Mouse (Mus musculus) erythroblast, embryonic 14.5 days (primary cell): Measurements from ENCODE around the gene Gas2. TPM values are rescaled to one million over a fixed set of nuclear protein-coding genes. Genes with fewer than 3 reads are reported as not detected.

ENCODE experiments used
- H3K27me3 ChIP-seq: 2 replicates; pipeline ENCODE4 v1.6.1; 2012; ENCODE audit warnings: inconsistent platforms; ENCODE audit not compliant: control insufficient read depth
- H3K36me3 ChIP-seq: 2 replicates; pipeline ENCODE4 v1.6.1; 2012; ENCODE audit warnings: mild to moderate bottlenecking, inconsistent platforms; ENCODE audit not compliant: control insufficient read depth
- H3K4me1 ChIP-seq: 2 replicates; pipeline ENCODE4 v1.6.1; 2012; ENCODE audit warnings: inconsistent platforms; ENCODE audit not compliant: control insufficient read depth
- H3K4me3 ChIP-seq: replicated peaks from 2 replicates; pipeline ENCODE3; 2012; ENCODE audit warnings: moderate library complexity, mild to moderate bottlenecking, inconsistent platforms
- H3K9me3 ChIP-seq: 2 replicates; pipeline ENCODE4 v1.6.1; 2012; ENCODE audit warnings: low read length, inconsistent platforms, mixed read lengths; ENCODE audit not compliant: control insufficient read depth
- GATA1 ChIP-seq: IDR thresholded peaks from 2 replicates; pipeline ENCODE4 v1.6.1; 2012; ENCODE audit warnings: low read length, inconsistent platforms, mixed read lengths
- TAL1 ChIP-seq: IDR thresholded peaks from 3 replicates; pipeline ENCODE4 v1.6.1; 2012; ENCODE audit warnings: low read length, inconsistent platforms, mixed read lengths
- polyA plus RNA-seq: library from polyadenylated mRNA; stranded (reverse); fragments of >175 nt; gene quantifications from 2 replicates; pipeline ENCODE4 v1.2.3, GENCODE M21; 2012

Gene Gas2
- polyA plus RNA-seq, 1 experiment: 0.27 TPM

DNA sequence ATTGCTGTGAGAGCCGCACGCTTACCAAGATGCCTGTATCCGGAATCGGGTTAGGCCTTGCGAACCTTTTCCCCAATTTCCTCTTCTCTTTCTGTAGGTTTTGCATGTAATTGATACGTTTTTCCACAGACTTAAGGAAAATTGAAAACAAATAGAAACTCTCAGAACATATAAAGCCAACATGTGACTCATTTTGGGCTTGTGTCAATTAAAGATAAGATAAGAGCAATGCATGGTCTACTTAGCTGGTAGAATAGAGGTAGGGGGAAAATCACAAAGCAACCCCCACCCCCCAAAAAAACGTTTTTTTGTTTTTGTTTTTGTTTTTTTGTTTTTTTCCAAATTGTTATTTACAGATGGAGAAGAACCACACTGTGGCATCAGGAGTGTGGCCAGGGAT is 151.6 kb downstream of the Gas2 start:
- Histone ChIP-seq H3K4me1 (peaks cover 3% of the 10 kb centered on the region), H3K27me3 (peaks cover 3% of the 10 kb centered on the region), H3K4me3 (no peak overlapping the region), H3K36me3 (no peaks in the 10 kb centered on the region), H3K9me3 (no peaks in the 10 kb centered on the region)
- TF ChIP-seq GATA1: no peak
- TF ChIP-seq TAL1: no peak

DNA sequence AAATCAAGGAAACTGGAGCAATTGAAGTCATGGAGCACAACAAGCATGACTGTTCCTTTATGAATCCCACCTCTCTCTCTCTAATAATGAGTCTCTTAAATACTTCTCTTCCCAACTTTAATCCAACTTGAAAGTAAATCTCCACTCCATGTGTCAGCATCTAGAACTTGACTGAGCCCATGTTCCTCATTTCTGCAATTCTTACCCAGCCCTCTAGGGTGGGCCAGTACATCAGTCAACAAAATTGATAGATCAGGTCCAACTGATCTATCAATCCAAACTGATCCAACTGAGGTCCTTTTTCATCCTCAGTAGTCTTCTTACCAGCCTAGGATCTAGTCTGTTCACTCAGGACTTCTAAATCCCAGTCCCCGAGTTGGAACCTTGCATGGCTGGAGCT is 153.4 kb downstream of the Gas2 start:
- Histone ChIP-seq H3K9me3 (no peaks in the 10 kb centered on the region), H3K27me3 (no peaks in the 10 kb centered on the region), H3K4me3 (no peak overlapping the region), H3K4me1 (peaks cover 3% of the 10 kb centered on the region; the same call in 1 of the 2 replicates), H3K36me3 (no peaks in the 10 kb centered on the region)
- TF ChIP-seq GATA1 (no peak), TAL1 (no peak)

DNA sequence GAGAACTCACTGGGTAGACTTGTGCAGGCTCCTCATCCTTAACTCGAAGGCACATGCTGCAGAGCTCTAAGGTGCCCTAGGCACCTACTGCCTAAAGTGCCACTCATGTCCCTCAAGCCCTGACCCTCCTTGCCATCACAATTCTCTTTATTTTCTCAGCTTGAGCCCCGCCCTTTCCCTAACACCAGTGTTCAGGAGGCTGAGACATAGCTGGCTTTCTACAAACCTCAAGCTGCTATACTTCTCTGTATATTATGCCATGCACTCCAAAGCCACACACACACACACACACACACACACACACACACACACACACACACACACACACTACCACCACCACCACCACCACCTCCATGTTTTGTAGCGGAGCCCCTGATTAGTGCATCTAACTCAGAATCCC is 153.8 kb downstream of the Gas2 start, which contains the start of gene 1700015G11Rik:
Gene 1700015G11Rik (minus strand): TSS at position 101 of the 400 bp plus-strand sequence.
- no peaks in the 10 kb centered on the region for H3K36me3 ChIP-seq
- no peaks in the 10 kb centered on the region for H3K27me3 ChIP-seq
- H3K4me3 ChIP-seq: no peak within 1 kb of the TSS
- no peaks in the 10 kb centered on the region for H3K9me3 ChIP-seq
- TF ChIP-seq TAL1 (no peak), GATA1 (no peak)
- peaks cover 3% of the 10 kb centered on the region; the same call in 1 of the 2 replicates for H3K4me1 ChIP-seq

DNA sequence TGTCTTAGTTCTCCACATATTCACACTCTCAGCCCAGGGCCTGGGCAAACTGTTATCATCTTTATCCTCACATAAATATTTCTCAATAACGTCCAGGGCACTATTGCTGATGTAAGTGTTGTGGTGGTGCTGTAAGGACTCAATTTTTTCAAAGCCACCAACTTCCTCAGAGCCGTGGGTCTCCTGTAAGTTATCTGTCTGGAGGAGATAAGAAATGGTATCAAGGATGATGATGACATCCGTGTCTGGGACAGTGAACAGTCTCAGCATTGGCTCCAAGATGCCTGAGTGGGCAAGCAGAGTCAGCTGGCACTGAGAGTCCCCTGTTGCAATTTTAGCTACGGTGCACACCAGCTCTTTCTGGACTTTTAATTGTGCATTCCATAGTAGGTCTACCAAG is 160.2 kb downstream of the Gas2 start:
- Histone ChIP-seq H3K4me3 (no peak overlapping the region), H3K27me3 (no peaks in the 10 kb centered on the region), H3K9me3 (no peaks in the 10 kb centered on the region), H3K4me1 (no peaks in the 10 kb centered on the region), H3K36me3 (no peaks in the 10 kb centered on the region)
- TF ChIP-seq GATA1 (no peak), TAL1 (no peak)

DNA sequence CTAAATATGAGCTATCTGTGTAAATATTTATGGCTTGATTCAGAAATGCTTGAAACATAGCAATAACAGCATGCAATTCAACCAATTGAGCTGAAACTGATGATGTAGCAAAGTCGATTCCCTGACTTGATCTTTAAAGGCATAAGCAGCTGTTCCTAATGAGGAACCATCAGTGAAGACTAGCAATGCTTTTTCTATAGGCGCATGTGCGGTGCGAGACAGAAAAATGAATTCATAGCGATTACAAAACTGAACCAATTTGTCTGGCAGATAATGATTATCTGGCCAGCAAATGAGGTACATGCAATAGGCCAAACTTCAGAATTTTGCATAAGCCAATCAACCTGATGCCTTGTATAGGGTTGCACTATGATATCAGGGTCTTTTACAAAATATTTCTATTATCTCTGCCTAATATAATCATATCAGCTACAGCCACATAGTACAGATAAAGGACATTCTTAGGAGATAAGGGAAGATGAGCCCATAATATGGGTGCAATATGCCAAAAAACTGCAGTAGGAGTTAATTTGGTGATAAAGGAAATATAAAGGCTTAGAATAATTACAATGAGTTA is 162.3 kb downstream of the Gas2 start:
- TF ChIP-seq GATA1 (no peak), TAL1 (no peak)
- Histone ChIP-seq H3K27me3 (no peaks in the 10 kb centered on the region), H3K4me1 (no peaks in the 10 kb centered on the region), H3K36me3 (no peaks in the 10 kb centered on the region), H3K4me3 (no peak overlapping the region), H3K9me3 (no peaks in the 10 kb centered on the region)

DNA sequence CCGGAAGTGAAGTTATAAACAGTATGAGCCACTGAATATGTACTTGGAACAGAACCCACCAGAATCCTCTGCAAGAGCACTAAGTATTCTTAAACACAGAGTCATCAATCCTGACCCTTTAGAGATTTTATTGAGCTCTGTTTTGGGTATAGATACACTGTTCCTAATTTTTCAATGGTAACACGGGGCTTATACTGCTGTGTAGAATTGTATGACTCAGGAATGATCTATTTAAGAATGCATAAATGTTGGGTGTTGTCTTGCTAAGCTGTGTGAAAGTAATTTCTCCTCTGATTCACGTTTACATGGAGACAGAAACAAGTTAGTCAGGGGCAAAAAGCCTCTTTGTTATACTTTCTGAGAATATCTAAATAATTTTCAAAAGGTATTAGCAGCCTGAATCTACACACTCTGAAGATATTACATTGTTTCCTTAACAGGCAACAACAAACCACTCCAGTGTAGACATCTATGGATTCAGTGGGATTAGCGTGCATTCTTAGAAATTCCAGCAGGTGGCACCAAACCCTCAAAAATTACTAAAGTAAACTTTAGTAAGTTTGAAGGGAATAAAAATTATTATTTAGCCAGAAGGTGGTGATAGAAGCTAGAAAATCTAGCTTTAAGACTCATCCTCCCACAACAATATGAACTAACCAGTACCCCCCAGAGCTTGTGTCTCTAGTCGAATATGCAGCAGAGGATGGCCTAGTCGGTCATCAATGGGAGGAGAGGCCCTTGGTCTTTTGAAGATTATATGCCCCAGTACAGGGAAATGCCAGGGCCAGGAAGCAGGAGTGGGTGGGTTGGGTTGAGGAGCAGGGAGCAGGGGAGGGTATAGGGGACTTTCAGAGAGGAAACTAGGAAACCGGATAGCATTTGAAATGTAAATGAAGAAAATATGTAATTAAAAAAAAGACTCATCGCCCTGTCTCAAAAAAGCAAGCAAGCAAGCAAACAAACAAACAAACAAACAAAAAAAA is 176.1 kb downstream of the Gas2 start:
- no peaks in the 10 kb centered on the region for H3K9me3 ChIP-seq
- no peaks in the 10 kb centered on the region for H3K36me3 ChIP-seq
- H3K4me1 ChIP-seq: no peaks in the 10 kb centered on the region
- no peak overlapping the region for H3K4me3 ChIP-seq
- TF ChIP-seq TAL1: no peak
- no peak for TF ChIP-seq GATA1
- H3K27me3 ChIP-seq: no peaks in the 10 kb centered on the region

Other genes with a start within 250 kb of the Gas2 start
- not detected in 2 replicates for gene Slc17a6, start 240.0 kb upstream of the Gas2 start, polyA plus RNA-seq
- 0.42 and 0.70 TPM in 2 replicates for gene Fancf, start 252 bp downstream of the Gas2 start, polyA plus RNA-seq
- 19.0 and 24.8 TPM in 2 replicates for gene Svip, start 144.0 kb downstream of the Gas2 start, polyA plus RNA-seq
- gene 1700015G11Rik, start 153.7 kb downstream of the Gas2 start, polyA plus RNA-seq: not detected in 2 replicates